Mouse (Mus musculus): ENCODE measurements around the gene Kcna4.

Gene Kcna4

DNA sequence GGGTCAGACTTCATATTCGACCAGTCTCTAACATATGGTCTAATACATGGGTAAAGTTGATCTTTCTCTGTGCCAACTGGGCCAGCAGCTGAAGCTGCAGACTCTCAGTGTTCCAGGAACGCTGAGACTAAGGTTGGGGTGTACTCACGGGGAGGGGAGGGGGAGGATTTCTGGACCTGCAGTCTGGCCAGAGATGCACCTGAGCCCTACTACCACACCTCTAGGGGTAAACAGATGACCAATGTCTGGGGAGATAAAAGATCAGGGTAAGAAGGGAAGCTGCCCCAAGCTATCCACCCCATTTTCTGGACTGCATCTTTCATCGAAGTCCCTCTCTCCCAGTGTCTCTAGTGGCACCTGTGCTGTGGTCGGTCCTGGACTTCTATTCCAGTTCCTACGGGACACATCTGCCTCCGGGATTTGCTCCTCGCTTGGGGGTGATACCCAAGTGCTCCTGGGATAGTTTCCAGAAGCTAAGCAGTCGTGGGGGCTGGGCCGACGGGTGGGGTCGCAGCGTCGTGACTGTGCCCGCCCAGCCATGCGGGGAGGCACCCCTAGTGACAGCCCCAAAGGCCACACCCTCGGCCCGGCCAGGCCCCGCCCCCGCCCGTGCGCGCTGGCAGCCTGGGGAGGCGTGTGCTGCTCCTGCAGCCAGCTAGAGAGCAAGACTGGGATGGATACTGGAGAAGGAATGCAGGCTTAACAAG, at the start of gene Kcna4:
Kcna4 (plus strand) TSS at position 650 of the 707 bp plus-strand sequence.
- peak; percentile 65 for DNase-seq (ENCODE audit: low read depth, low spot score)

DNA sequence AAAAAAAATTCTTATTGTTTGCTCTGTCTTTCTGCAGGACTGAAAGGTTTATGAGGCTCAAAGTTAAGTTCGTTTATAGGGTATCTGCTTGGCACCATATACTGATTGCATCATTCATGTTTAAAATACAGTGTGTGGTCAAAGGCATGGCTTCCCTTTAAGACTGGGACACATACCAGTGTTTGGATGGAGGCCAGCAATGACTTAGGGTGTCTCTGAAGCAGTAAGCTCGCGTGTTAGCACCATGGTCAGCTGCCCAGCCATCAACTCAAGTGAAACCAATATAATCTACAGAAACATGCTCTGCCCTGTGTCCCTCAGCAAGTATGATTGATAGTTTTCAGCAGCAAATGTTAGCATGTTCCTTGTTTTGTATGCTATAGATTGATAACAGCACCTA, 32.3 kb upstream of the Kcna4 start:
- DNase-seq (ENCODE audit: low read depth, low spot score): no peak

DNA sequence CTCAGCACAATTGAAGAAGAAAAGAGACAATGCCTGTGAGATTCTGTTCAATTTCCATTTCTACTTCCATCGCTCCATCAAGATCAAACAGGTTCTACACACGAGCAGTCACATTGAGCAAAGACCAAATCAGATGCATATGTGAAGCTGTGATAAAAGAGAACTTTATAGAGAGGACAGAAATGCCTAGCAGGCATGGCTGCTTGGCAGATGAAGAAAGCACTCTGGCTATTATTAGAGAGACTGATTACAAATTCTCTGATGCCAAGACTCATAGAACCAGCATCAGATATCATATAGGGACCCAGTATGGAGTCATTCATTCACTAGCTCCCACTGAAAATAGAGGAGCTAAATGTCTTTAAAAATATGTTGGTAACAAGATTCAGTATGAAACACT, 24.2 kb upstream of the Kcna4 start:
- DNase-seq (ENCODE audit: low read depth, low spot score): no peak

DNA sequence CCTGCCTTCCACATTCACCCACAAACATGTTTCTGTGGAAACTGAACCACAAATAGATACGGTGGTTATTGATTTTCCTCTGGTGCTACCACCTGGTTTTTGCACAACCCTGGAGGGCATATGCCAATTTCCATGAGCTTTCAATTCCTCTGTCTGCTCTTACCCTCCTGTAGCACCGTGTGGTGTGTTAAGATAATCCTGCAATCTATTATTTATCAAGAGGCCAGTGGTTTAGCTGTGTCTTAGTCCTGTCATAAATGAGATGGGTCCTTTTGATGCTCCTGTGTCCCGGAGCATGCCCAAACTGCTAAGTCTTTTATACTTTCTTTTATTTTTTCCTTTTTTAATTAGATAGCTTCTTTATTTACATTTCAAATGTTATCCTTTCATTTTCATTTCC, 20.4 kb upstream of the Kcna4 start:
- DNase-seq (ENCODE audit: low read depth, low spot score): no peak

DNA sequence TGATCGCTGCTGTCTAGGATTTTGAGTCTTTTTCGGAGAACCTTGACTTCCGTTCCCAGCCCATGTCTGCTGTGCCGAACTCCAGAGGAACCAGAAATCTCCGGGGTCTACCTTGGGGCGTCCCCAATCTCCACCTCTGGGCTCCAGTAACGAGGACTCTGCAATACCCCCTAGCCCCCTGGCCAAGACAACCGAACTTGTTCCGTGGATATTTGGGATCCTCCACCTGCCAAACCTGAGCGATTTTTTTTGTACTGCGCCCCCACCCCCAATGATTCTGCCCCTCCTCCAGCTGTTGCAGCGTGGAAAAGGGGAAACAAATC, 219 bp downstream of the Kcna4 start:
- DNase-seq (ENCODE audit: low read depth, low spot score): no peak

DNA sequence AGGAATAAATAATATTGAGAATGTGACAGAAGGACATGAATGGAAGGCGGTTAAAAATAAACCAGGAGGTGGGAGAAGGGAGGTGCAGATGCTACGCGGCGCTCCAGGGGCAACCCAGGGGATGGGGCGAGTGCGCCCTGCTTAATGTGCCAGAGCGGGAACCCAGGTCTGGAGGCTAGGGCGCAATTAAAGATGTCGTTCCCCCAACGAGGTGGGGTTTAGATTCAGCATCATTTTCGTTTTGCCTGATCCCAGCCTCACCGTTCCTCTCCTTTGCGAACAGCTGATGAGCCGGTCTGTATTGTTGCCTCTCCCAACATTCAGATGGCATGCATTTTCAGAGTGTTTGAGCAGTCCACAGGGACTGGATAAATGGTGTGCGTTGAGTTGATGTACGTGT, 703 bp downstream of the Kcna4 start:
- no peak for DNase-seq (ENCODE audit: low read depth, low spot score)

DNA sequence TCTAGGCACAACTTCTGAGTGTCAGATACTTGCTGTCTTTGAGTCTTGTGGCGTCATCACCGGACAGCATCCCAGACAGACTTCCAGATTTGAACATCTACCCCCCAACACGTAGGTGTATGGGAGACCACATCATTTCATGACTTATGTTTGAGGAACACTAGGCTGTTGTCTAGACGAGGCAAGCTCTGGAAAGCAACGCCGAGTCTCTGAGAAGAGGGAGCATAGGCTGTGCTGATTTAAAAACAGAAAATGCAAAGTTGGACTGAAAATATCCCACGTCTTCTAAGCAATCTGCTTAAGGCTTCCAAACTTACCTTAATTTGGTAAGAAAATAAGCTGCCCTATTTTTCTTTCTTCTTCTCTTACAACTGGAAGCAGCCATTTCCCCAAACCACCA, 4.1 kb downstream of the Kcna4 start:
- DNase-seq (ENCODE audit: low read depth, low spot score): no peak

DNA sequence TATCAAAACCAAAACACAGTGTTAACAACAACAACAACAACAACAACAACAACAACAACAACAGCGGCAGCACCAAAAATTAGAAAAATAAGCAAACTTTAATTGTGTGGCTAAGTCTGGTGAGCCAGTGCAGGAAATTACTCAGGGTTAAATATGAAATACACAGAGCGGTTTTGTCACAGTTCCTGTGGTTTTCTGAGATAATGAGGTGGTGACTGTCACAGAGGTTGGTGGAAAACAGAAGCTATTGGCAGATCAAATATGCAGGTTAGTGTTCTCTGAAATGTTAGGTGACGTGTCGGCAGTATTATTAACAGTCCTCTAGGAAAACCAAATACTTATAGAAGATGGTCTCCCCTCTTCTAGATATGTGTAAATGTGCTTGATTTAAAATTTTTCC, 11.4 kb downstream of the Kcna4 start:
- DNase-seq (ENCODE audit: low read depth, low spot score): no peak

DNA sequence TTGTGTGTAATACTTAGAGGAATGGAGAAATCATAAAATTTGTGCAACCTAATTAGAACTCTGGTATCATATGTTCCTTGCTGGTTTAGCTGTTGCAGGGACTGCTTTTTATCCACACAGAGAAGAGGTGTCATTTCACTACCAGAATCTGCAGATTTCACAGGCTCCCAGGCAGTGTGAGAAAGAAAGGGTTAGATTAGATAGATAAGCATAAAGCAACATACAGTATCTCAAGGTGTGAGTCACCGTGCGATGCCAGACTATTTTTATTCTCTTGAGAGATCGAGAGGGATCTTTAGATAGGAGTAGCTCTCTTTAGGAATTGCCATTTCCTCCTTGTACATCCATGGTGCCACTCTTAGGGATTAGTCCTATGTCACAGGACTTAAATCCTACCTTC, 14.3 kb downstream of the Kcna4 start:
- no peak for DNase-seq (ENCODE audit: low read depth, low spot score)

DNA sequence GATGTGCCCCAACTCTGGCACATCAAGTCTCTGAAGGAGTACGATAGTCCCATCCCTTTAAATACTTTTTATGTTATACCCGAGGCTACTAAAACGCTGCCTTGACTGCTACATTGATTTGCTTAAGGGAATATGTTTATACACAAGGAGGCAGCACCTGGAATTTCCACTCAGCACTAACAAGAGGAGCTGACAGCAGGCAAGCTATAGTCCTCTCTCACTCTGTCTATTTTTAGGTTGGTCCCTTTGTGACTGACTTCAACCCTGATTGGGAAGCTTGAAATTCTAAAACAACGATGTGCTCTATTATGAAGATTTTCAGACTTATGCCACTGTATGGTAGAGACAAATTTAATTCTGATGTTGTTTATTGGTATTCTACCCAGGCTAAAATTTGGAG, 15.6 kb downstream of the Kcna4 start:
- no peak for DNase-seq (ENCODE audit: low read depth, low spot score)

DNA sequence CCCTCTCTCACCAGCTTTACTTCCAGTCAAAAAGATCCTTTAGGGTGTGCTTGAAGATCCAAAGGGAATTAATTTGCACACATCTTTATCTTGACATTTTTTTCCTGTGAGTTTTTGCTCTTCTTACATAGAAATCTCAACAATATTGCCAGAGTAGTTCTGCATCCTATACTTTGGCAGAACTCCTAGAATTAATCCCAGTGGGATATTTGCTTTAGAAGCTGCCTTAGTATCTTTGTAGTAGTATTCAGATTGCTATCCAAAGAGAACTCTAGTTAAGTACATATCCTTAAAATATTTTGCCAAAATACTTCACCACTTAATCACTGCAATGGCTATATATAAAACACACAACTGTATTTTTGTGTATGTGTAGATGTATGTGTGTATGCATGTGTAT, 28.2 kb downstream of the Kcna4 start:
- no peak for DNase-seq (ENCODE audit: low read depth, low spot score)

DNA sequence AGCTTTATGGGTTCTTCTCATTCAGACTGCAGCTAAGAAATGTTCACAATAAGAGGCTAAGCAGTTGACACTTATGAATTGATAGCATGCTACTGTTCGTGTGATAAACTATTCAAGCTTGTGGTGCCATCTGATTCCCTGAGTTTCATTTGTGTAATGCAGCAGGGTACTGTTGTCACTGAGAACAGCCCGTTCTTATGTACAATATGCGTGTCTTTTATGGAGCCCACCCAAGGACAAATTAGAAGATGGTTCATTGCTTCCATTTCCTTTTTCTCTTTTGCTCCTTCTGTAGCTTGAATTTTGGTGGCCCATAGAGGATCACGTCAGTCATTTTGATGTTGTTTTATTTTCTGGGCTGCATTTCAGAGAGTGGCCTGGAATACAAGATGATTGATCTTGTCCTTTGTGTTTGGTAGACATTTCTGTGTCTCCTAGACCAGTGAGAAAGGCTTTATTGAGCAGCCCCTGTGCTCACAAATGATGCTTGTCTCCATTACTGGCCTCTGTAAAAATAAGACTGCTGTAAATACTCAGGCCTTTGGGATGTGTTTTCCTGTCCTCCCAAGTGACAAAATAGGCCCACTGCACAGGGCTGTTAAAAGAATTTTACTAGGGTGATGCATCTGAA, 31.3 kb downstream of the Kcna4 start:
- no peak for DNase-seq (ENCODE audit: low read depth, low spot score)

DNA sequence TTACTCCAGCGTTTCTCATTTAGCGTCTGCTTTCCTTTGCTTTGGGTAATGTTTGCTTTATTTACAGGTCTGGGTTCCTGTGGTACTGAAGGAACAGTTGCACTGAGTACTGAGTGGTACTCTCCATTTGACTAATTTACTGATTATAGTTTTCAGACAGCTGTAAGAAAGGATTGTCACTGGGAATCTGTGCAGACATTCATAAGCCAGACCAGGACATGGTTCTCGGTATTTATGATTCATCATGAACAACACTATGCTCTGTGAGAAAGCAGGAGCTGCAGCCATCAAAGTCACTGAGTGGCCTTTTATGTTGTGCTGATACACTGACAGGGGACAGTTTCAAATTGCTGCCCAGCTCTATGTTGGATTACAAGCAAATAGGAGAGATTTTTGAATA, 33.7 kb downstream of the Kcna4 start:
- no peak for DNase-seq (ENCODE audit: low read depth, low spot score)

DNA sequence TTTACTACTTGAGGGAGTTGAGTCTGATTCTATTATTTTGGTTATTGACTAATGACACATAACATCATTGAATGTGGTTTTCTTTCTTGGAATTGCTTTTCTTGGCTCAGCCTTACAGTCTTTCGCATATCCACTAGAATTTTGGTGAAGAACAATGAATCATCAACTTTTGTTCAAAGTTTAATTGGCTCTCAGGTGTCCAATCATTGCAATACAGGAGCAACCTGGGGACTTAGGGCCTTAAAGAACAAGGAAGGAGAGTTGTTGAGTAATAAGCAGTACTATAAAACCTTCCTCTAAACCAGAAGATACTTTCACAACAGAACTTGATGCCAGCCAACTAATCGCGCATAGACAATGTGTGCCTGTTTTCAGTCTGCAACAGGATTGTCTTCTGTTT, 36.8 kb downstream of the Kcna4 start:
- DNase-seq (ENCODE audit: low read depth, low spot score): no peak

DNA sequence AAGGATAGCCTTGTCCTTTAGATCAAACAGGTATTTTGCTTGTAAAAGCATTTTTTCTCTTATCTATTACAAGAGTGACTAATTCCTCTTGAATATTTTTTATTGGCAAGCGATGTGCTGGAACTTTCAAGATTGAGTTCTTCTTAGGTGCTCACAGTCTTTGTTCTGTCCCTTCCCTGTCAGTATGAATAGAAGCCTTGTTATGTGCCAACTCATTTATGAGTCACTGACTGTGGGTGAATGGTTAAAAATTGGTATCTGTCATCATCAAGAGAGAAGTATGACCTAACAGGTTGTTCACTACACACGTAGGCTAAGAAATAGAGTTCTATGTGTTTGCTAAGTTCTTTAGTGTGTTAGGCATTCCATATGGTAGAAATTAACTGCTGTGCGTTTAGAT, 50.9 kb downstream of the Kcna4 start:
- no peak for DNase-seq (ENCODE audit: low read depth, low spot score)

DNA sequence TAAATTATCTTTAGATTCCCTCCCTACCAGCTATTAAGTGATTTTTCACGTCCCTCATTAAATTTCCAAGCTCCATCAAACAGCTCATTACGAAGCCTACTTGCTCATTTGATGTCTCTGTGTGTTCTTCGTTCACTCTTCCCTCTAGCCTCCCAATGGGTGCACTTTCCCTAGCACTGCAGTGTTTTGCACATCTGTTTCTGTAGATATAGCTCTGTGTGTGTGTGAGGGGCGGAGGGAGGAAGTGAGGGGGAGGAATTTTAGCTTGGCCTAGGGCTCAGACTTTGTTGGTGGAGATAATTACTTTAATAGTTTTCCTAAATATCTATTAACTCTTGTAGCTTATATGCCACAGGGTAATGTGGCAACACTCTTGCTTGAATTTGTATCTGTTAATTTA, 54.4 kb downstream of the Kcna4 start:
- no peak for DNase-seq (ENCODE audit: low read depth, low spot score)

DNA sequence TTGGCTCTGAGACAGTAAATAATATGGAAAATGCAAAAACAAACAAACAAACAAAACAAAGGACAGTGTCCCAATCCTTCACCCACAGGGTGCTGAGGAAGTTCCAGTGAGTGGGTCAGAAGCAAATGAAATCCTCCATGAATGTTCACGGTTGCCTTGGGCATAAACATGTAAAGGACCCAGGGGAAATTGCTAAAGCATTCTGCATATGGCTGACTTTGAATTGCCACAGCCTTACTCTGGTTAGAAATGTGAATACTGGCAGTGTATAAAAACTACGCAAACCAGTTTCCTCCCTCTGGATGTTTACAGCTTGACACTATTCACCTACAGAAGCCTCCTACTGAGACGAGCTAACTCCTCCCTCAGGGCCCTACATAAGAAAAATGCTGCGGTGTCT, 54.9 kb downstream of the Kcna4 start:
- no peak for DNase-seq (ENCODE audit: low read depth, low spot score)

Data from mesoderm, embryonic 11.5 days (tissue).